Mouse (Mus musculus): ENCODE data around the gene Rnf217. TPM values are rescaled to one million over a fixed set of nuclear protein-coding genes. Genes with fewer than 3 reads are reported as not detected.
A peak's percentile ranks its signal among the peaks of the same experiment; 100 is the strongest.

The Rnf217 gene
- polyA plus RNA-seq, 1 experiment from 2014 or later: 2.4 TPM

GRCm38 (mm10) chr10:31608441-31609065, 431 bp downstream of the Rnf217 start:
- Histone ChIP-seq H3K36me3 (ENCODE audit: insufficient read depth) (0 out of 2 replicates have a peak, but pooled peaks cover 4% of the 10 kb centered on the region), H3K27me3 (ENCODE audit: insufficient read depth, low read length) (no peaks in the 10 kb centered on the region), H3K4me2 (peak overlapping the region; percentile 71), H3K9ac (peak overlapping the region; percentile 93), H3K9me3 (ENCODE audit: low read depth, low read length) (no peaks in the 10 kb centered on the region), H3K4me1 (ENCODE audit: insufficient read depth) (peaks cover 7% of the 10 kb centered on the region; the same call in 1 of the 2 replicates), H3K4me3 (ENCODE audit: low read depth, low read length) (peak overlapping the region; percentile 87), H3K27ac (ENCODE audit: low read depth) (peak overlapping the region; percentile 84)
- under 1% methylated on average over 43 of the region's 60 CpGs for WGBS
- ATAC-seq (ENCODE audit: insufficient read depth): peak; percentile 53
- peak; percentile 35 for TF ChIP-seq CTCF (IDR thresholded peaks at IDR 0.05; ENCODE audit: low read depth)
- DNase-seq: peak; percentile 55

GRCm38 (mm10) chr10:31606981-31607867, 1.8 kb downstream of the Rnf217 start:
- peak; percentile 8; the same call in 1 of the 2 replicates for ATAC-seq (ENCODE audit: insufficient read depth)
- Histone ChIP-seq H3K4me1 (ENCODE audit: insufficient read depth) (peaks cover 8% of the 10 kb centered on the region; the same call in 1 of the 2 replicates), H3K4me2 (peak overlapping the region; percentile 71), H3K4me3 (ENCODE audit: low read depth, low read length) (peak overlapping the region; percentile 87), H3K27me3 (ENCODE audit: insufficient read depth, low read length) (no peaks in the 10 kb centered on the region), H3K27ac (ENCODE audit: low read depth) (peak overlapping the region; percentile 55), H3K36me3 (ENCODE audit: insufficient read depth) (0 out of 2 replicates have a peak, but pooled peaks cover 4% of the 10 kb centered on the region), H3K9me3 (ENCODE audit: low read depth, low read length) (no peaks in the 10 kb centered on the region), H3K9ac (peak overlapping the region; percentile 93)
- WGBS: 6% methylated on average over 11 of the region's 11 CpGs
- TF ChIP-seq CTCF (IDR thresholded peaks at IDR 0.05; ENCODE audit: low read depth): no peak
- peak; percentile 52 for DNase-seq

GRCm38 (mm10) chr10:31603855-31604254, 5.1 kb downstream of the Rnf217 start:
- H3K27ac ChIP-seq (ENCODE audit: low read depth): no peak overlapping the region
- H3K4me3 ChIP-seq (ENCODE audit: low read depth, low read length): no peak overlapping the region
- no peaks in the 10 kb centered on the region for H3K27me3 ChIP-seq (ENCODE audit: insufficient read depth, low read length)
- DNase-seq: no peak
- no peak overlapping the region for H3K9ac ChIP-seq
- peaks cover 8% of the 10 kb centered on the region; the same call in 1 of the 2 replicates for H3K4me1 ChIP-seq (ENCODE audit: insufficient read depth)
- H3K36me3 ChIP-seq (ENCODE audit: insufficient read depth): 0 out of 2 replicates have a peak, but pooled peaks cover 4% of the 10 kb centered on the region
- WGBS: 79% methylated on average over 4 of the region's 4 CpGs
- no peaks in the 10 kb centered on the region for H3K9me3 ChIP-seq (ENCODE audit: low read depth, low read length)
- TF ChIP-seq CTCF (IDR thresholded peaks at IDR 0.05; ENCODE audit: low read depth): no peak
- no peak for ATAC-seq (ENCODE audit: insufficient read depth)
- H3K4me2 ChIP-seq: no peak overlapping the region

GRCm38 (mm10) chr10:31600116-31600515, 8.9 kb downstream of the Rnf217 start:
- no peak for DNase-seq
- ATAC-seq (ENCODE audit: insufficient read depth): no peak
- no peak overlapping the region for H3K4me3 ChIP-seq (ENCODE audit: low read depth, low read length)
- H3K4me1 ChIP-seq (ENCODE audit: insufficient read depth): peaks cover 5% of the 10 kb centered on the region; the same call in 1 of the 2 replicates
- whole genome bisulfite sequencing: 79% methylated on average over 6 of the region's 6 CpGs
- no peaks in the 10 kb centered on the region for H3K9me3 ChIP-seq (ENCODE audit: low read depth, low read length)
- H3K4me2 ChIP-seq: no peak overlapping the region
- no peak for TF ChIP-seq CTCF (IDR thresholded peaks at IDR 0.05; ENCODE audit: low read depth)
- no peak overlapping the region for H3K27ac ChIP-seq (ENCODE audit: low read depth)
- no peaks in the 10 kb centered on the region for H3K27me3 ChIP-seq (ENCODE audit: insufficient read depth, low read length)
- no peaks in the 10 kb centered on the region for H3K36me3 ChIP-seq (ENCODE audit: insufficient read depth)
- no peak overlapping the region for H3K9ac ChIP-seq

- Histone ChIP-seq H3K27me3 (ENCODE audit: insufficient read depth, low read length) (no peaks in the 10 kb centered on the region), H3K4me3 (ENCODE audit: low read depth, low read length) (no peak overlapping the region), H3K4me1 (ENCODE audit: insufficient read depth) (peaks cover 7% of the 10 kb centered on the region; the same call in 1 of the 2 replicates), H3K27ac (ENCODE audit: low read depth) (no peak overlapping the region), H3K4me2 (no peak overlapping the region), H3K36me3 (ENCODE audit: insufficient read depth) (no peaks in the 10 kb centered on the region), H3K9ac (no peak overlapping the region), H3K9me3 (ENCODE audit: low read depth, low read length) (no peaks in the 10 kb centered on the region)
- no peak for TF ChIP-seq CTCF (IDR thresholded peaks at IDR 0.05; ENCODE audit: low read depth)
- WGBS: 73% methylated on average over 2 of the region's 2 CpGs
- no peak for DNase-seq
- no peak for ATAC-seq (ENCODE audit: insufficient read depth)
These were observed 11.1 kb downstream of the Rnf217 start for GRCm38 (mm10) chr10:31597886-31598285.

- Histone ChIP-seq H3K27me3 (ENCODE audit: insufficient read depth, low read length) (no peaks in the 10 kb centered on the region), H3K27ac (ENCODE audit: low read depth) (no peak overlapping the region), H3K4me1 (ENCODE audit: insufficient read depth) (peaks cover 15% of the 10 kb centered on the region; the same call in 1 of the 2 replicates), H3K36me3 (ENCODE audit: insufficient read depth) (no peaks in the 10 kb centered on the region), H3K9ac (no peak overlapping the region), H3K4me2 (no peak overlapping the region), H3K4me3 (ENCODE audit: low read depth, low read length) (no peak overlapping the region), H3K9me3 (ENCODE audit: low read depth, low read length) (no peaks in the 10 kb centered on the region)
- DNase-seq: no peak
- WGBS: 43% methylated on average over 4 of the region's 4 CpGs
- no peak for ATAC-seq (ENCODE audit: insufficient read depth)
- no peak for TF ChIP-seq CTCF (IDR thresholded peaks at IDR 0.05; ENCODE audit: low read depth)
These were observed 12.2 kb downstream of the Rnf217 start for GRCm38 (mm10) chr10:31596804-31597203.

GRCm38 (mm10) chr10:31595326-31595725, 13.7 kb downstream of the Rnf217 start:
- 87% methylated on average over 4 of the region's 4 CpGs for WGBS
- DNase-seq (no peak), ATAC-seq (ENCODE audit: insufficient read depth) (no peak)
- no peaks in the 10 kb centered on the region for H3K36me3 ChIP-seq (ENCODE audit: insufficient read depth)
- H3K27ac ChIP-seq (ENCODE audit: low read depth): no peak overlapping the region
- no peak overlapping the region for H3K4me2 ChIP-seq
- no peak overlapping the region for H3K4me3 ChIP-seq (ENCODE audit: low read depth, low read length)
- peaks cover 15% of the 10 kb centered on the region; the same call in 1 of the 2 replicates for H3K4me1 ChIP-seq (ENCODE audit: insufficient read depth)
- H3K27me3 ChIP-seq (ENCODE audit: insufficient read depth, low read length): no peaks in the 10 kb centered on the region
- no peak for TF ChIP-seq CTCF (IDR thresholded peaks at IDR 0.05; ENCODE audit: low read depth)
- H3K9me3 ChIP-seq (ENCODE audit: low read depth, low read length): no peaks in the 10 kb centered on the region
- H3K9ac ChIP-seq: no peak overlapping the region

Data from lung, embryonic 14.5 days (tissue).